Mouse (Mus musculus): Measurements from ENCODE around the gene Spred3. TPM values are rescaled to one million over a fixed set of nuclear protein-coding genes. Genes with fewer than 3 reads are reported as not detected.
A peak's percentile ranks its signal among the peaks of the same experiment; 100 is the strongest.

The Spred3 gene
- total RNA-seq, 1 experiment from 2014 or later, result 0.58 TPM

- ATAC-seq (ENCODE audit: extremely low read depth, insufficient number of reproducible peaks, low FRiP score, poor library complexity, severe bottlenecking), result peak; percentile 27; the same call in 1 of the 2 replicates
Observed at GRCm38 (mm10) chr7:29170755-29171561, 747 bp upstream of the Spred3 start.

DNA sequence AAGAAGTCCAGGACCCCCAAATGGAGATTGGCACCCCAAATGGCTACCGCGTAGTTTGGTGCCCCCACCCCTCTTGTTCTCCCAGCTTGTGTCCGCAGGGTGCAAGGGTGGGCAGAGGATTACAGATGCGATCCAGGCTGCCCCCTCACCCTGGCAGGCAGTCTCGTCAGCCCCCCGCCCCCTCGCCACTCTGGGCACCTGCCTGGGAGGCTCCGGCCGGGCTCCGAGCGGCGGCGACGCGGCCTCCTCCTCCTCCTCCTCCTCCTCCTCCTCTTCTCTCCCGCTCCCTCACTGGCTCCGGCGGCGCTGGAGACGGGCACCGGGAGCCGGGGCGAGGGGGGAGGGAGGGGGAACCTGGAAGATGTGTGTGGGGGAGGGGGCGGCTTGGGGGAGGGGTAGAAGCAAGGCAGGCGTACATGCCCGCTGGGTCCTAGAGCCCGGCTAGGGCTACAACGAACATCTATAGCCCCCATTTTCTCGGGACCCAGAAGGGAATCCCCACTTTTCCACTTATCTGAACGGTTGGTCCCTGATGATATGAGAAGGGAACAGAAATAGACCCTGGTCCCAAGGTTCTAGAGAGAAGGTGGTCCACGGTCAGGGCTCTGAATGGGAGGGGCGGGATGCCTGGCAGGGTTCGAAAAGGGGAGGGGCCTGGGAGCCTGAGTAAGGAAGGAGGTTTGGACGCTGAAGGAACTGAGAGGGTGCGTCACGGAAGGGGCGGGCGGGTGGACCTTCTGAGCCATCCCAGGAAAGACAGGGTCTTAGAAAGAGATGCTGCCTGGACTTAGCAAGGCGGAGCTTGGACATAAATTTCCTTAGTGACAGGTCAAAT lies 763 bp downstream of the Spred3 start:
- no peak for ATAC-seq (ENCODE audit: extremely low read depth, insufficient number of reproducible peaks, low FRiP score, poor library complexity, severe bottlenecking)

- no peak for ATAC-seq (ENCODE audit: extremely low read depth, insufficient number of reproducible peaks, low FRiP score, poor library complexity, severe bottlenecking)
Observed at GRCm38 (mm10) chr7:29168791-29169230, 1.4 kb downstream of the Spred3 start.

DNA sequence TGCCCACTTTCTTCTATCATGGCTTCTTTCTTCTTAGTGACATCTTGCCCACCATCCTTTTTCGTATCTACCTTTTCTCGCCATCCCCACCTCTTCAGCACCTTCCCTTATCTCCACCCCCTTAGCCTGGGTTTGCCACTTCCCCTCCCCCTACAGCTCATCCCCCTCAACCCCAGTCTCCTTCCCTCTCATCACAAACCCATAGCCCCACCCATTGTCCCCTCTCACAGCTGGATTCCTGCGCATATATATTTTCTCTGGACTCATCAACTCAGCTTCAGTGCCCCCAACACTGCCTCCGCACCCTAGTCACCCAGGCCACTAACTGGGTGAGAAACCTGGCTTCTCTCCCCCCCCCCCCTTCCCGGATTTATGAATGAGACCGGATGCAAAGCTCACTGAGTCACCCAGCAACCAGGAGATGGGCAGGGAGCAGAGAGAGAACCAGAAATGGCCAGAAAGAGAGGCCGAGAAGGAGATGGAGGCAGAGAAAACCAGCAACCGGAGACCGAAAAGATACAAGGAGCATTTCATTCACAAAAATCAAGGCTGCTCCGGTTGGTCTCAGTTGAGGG lies 2.0 kb downstream of the Spred3 start:
- ATAC-seq (ENCODE audit: extremely low read depth, insufficient number of reproducible peaks, low FRiP score, poor library complexity, severe bottlenecking), result no peak

- ATAC-seq (ENCODE audit: extremely low read depth, insufficient number of reproducible peaks, low FRiP score, poor library complexity, severe bottlenecking), result no peak
Observed at GRCm38 (mm10) chr7:29167656-29168055, 2.6 kb downstream of the Spred3 start.

DNA sequence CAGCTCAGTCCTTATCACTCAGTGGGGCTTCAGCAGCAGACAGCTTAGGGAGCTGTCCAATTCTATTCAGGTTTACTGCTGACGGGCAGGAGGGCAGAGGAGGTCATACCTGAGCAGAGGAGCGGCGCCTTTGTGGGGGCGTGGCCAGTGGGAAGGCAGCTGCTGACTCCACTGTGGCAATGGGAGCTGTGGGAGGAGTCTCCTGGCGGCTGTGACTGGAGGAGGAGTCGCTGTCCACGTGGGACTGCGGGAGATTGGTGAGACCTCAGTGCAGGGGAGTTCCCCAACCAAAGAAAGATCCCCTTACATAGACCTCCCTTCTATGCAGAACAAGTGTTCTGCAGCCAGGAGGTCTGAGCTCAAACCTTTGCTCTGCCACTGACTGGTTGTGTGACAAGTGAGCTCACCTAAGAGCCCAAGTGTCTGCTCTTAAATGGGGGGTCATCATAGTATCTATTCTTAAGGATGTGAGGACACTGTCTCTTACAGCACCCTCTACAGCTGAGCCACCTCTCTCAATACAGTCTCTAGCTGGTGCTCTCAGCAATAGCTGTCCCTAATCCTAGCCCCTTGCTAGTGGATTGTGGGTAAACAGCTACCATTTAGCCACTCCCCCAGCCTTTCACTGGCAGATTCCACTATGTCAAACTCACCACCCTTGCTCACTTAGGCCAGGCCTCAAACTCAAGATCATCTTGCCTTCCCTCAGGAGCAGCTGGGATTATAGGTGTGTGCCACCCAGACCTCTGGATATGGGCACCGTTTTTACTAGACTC lies 7.3 kb downstream of the Spred3 start:
- 0 out of 2 replicates have a peak, but pooled peaks have one; percentile 25 for ATAC-seq (ENCODE audit: extremely low read depth, insufficient number of reproducible peaks, low FRiP score, poor library complexity, severe bottlenecking)

- no peak for ATAC-seq (ENCODE audit: extremely low read depth, insufficient number of reproducible peaks, low FRiP score, poor library complexity, severe bottlenecking)
Observed at GRCm38 (mm10) chr7:29162294-29162693, 7.9 kb downstream of the Spred3 start.

DNA sequence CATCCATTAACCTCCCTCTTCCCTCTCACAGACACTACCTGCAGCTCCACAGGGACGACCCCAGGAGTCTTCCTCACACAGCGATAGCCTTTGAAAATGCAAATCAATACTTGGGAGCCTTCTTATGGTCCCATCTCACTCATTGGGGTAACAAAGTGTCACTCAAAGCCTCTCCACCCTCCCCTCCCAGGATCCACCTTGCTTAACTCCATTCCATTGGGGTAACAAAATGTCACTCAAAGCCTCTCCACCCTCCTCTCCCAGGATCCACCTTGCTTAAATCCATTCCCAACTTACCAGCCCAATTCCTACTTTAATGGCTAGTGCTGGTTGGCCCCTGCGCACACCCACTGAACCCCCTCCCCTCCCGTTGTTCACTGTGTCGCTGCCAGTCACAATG lies 11.9 kb downstream of the Spred3 start:
- ATAC-seq (ENCODE audit: extremely low read depth, insufficient number of reproducible peaks, low FRiP score, poor library complexity, severe bottlenecking), result no peak

- ATAC-seq (ENCODE audit: extremely low read depth, insufficient number of reproducible peaks, low FRiP score, poor library complexity, severe bottlenecking), result peak; percentile 59
Observed at GRCm38 (mm10) chr7:29155838-29156782, 14.1 kb downstream of the Spred3 start, which contains the start of gene Fam98c. Gene Fam98c, minus strand, starts transcription at chr7:29156234.

DNA sequence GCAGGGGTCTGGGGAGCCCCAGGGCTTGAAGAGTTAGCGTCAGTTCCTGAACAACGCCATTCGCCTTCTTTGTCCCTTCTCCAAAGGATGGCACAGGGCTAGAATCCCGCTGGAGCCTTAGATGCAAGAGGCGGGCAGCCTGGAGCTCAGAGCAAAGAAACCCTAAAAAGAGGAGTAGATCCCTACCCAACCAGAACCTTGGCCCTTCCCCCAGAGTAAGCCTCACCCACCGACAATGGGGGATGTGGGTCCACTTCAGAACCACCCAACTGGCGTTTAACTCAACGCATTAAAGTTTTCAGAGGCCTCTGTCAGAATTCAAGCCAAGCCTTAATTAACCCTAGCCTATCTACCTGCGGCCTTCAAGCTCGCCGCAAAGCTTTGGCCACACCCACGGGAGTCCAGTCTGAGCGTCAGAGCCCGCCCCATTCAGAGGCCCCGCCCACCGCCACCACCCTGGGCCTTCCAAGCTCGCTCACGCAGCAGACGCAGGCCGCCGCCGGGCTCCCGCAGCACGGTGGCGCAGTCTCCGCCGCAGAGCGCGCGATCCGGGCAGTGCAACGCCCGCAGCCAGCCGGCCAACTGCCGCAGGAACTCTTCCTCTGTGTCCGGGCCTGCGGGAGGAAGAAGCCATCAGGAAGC lies 14.9 kb downstream of the Spred3 start:
- peak; percentile 68 for ATAC-seq (ENCODE audit: extremely low read depth, insufficient number of reproducible peaks, low FRiP score, poor library complexity, severe bottlenecking)

DNA sequence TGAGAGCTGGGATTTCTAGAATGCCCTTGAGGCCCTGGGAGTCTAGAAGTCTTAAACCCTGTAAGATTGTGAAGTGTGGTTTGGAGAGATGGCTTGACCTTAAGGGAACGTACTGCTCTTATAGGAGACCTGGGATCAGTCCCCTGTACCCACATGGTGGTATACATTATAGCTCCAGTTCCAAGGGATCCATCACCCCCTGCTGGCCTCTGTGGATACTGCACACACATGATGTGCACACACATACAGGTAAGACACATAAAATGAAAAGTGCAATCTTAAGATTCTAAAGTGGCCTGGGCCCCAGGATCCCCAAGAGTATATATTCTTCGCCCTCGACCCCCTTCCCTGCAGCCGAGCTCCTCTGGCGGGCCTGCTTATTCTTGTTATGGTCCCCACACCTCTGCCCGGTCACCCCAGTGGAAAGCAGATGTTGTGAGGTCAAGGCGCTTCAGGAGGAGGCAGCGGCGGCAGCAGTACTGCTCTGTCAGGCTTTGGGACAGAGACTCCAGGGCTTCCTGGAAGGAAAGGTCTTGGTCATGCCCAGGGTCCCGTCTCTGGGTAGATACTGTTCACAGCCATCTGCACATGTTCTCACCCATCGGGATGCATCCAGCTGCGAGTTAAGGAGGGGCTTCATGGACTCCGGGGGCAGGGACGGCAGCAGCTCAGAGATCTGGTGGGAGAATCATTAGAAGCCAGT lies 16.0 kb downstream of the Spred3 start:
- no peak for ATAC-seq (ENCODE audit: extremely low read depth, insufficient number of reproducible peaks, low FRiP score, poor library complexity, severe bottlenecking)

DNA sequence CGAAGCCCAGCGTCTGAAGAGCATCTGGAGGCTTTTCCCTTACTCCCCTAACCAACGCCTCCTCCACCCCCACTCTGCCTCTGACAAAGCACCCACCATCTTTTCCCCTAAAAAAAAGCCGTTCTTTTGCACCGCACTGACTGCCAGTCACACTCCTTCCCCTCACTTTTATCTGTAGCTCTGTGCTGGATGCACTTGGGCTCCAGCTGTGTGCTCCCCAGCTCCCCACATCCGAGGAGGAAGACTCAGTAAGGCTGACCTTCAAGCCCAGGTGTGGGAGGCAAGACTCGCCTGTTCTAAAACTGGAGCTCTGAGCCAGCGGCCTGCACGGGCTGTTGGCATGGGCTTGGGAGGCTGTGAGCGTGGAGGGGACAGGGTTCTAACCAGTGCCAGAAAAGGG lies 18.7 kb downstream of the Spred3 start:
- no peak for ATAC-seq (ENCODE audit: extremely low read depth, insufficient number of reproducible peaks, low FRiP score, poor library complexity, severe bottlenecking)

DNA sequence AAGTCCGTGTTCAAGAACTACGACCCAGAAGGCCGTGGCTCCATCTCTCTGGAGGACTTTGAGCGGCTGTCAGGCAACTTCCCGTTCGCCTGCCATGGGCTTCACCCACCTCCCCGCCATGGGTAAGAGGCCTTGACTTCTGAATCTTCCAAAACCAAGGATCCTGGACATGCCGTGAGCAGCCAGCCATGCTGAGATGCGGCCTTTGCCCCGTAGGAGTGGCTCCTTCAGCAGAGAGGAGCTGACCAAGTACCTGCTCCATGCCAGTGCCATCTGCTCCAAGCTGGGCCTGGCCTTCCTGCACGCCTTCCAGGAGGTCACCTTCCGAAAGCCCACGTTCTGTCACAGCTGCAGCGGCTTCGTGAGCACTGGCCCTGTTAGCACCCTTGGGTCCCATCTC lies 21.4 kb downstream of the Spred3 start:
- no peak for ATAC-seq (ENCODE audit: extremely low read depth, insufficient number of reproducible peaks, low FRiP score, poor library complexity, severe bottlenecking)

DNA sequence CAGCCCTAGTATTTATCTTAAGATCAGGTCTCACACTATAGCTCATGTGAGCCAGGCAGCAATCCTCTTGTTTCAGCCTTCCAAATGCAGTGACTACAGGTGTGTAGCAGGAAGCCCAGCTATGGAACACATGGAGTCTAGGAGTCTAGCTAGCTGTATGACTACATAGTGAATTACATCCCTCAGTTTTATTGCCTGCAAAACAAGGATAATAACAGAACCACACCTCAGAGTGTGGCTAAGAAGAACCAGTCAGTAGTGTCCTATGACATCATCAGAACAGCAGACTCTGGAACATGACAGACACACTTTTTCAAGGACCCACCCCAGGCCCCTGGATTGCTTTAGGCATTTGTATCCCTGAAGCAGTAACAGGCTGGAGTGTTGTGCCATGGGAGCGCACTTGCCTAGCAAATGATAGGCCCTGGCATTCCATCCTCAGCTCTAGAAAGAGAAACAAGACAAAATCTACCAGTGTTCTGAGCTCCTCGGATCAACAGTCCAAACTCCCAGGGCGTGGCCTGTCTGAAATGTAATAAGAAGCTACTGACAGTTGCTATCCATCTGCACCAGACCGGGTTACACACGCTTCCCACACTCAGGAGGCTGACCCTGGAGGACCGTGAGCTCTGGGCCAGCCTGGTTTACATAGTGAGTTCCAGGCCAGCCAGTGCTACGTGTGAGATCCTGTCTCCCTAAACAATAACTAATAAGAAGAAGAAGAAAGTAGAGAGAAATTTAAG lies 23.4 kb downstream of the Spred3 start:
- ATAC-seq (ENCODE audit: extremely low read depth, insufficient number of reproducible peaks, low FRiP score, poor library complexity, severe bottlenecking), result no peak

DNA sequence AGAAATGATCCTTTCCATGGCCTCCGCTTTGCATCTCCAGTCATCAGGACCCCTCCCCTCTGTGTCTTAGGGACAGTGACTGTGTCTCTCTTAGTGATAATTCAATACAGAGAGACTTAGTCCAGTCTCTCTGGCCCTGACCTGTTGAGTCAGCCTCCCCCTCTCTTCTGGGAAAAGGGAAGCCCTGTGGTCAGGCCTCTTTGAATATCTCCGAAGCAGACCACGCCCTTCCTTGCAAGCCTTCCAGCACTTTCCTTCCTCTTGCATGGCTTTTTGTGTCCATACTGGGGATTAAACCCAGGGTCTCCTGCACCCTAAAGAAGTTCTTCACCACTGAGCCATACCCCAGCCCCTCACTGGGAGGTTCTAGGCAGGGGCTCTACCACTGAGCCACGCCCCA lies 26.2 kb downstream of the Spred3 start:
- peak; percentile 41; the same call in 1 of the 2 replicates for ATAC-seq (ENCODE audit: extremely low read depth, insufficient number of reproducible peaks, low FRiP score, poor library complexity, severe bottlenecking)

GRCm38 (mm10) chr7:29141416-29141815 lies 28.8 kb downstream of the Spred3 start:
- ATAC-seq (ENCODE audit: extremely low read depth, insufficient number of reproducible peaks, low FRiP score, poor library complexity, severe bottlenecking), result peak; percentile 39; the same call in 1 of the 2 replicates

Measured in neutrophil, adult 5-6 weeks (primary cell).